Mouse (Mus musculus) midbrain, embryonic 13.5 days (tissue): Measurements from ENCODE around the gene Poc1b. TPM values are rescaled to one million over a fixed set of nuclear protein-coding genes. Genes with fewer than 3 reads are reported as not detected.
A peak's percentile ranks its signal among the peaks of the same experiment; 100 is the strongest.

ENCODE experiments used
- ATAC-seq: fragments of 200-750 bp; cut with Nextera tagmentation; 2 replicates; pipeline ENCODE4 v1.8.0; 2017; ENCODE audit warnings: mild to moderate bottlenecking, moderate TSS enrichment, moderate library complexity
- H3K27ac ChIP-seq: fragments of 300-500 bp; sonication (generic); 2 replicates; pipeline ENCODE4 v1.5.1; 2015; ENCODE audit warnings: inconsistent platforms, mild to moderate bottlenecking, moderate library complexity
- H3K27me3 ChIP-seq: fragments of 300-500 bp; sonication (generic); 2 replicates; pipeline ENCODE4 v1.6.1; 2015; ENCODE audit warnings: mild to moderate bottlenecking, inconsistent platforms
- H3K36me3 ChIP-seq: fragments of 300-500 bp; sonication (generic); 2 replicates; pipeline ENCODE4 v1.6.1; 2015; ENCODE audit warnings: mild to moderate bottlenecking, inconsistent platforms
- H3K4me1 ChIP-seq: fragments of 300-500 bp; sonication (generic); replicated peaks from 2 replicates; pipeline ENCODE4 v1.6.1; 2015; ENCODE audit warnings: inconsistent platforms
- H3K4me2 ChIP-seq: fragments of 300-500 bp; sonication (generic); replicated peaks from 2 replicates; pipeline ENCODE4 v1.6.1; 2015; ENCODE audit warnings: moderate library complexity, mild to moderate bottlenecking, inconsistent platforms
- H3K4me3 ChIP-seq: fragments of 300-500 bp; sonication (generic); replicated peaks from 2 replicates; pipeline ENCODE4 v1.5.1; 2015; ENCODE audit warnings: mild to moderate bottlenecking, inconsistent platforms
- H3K9ac ChIP-seq: fragments of 300-500 bp; sonication (generic); replicated peaks from 2 replicates; pipeline ENCODE4 v1.6.1; 2015; ENCODE audit warnings: mild to moderate bottlenecking, inconsistent platforms
- H3K9me3 ChIP-seq: fragments of 300-500 bp; sonication (generic); 2 replicates; pipeline ENCODE4 v1.6.1; 2016; ENCODE audit warnings: mild to moderate bottlenecking, inconsistent platforms
- WGBS: fragments of 180-500 bp; shearing (Covaris S2); methylation state at CpG from one replicate; pipeline ENCODE4 v1.1.7; 2015; 5-methylcytosine and 5-hydroxymethylcytosine counted together
- polyA plus RNA-seq: library from polyadenylated mRNA; unstranded; fragments of >200 nt; fragmentation: Nextera tagmentation; extraction: Ambion mirVana; gene quantifications from 2 replicates; pipeline ENCODE4 v1.2.1, GENCODE M21; 2015

The Poc1b gene
- polyA plus RNA-seq, 1 experiment from 2014 or later, result 13.7 TPM

GRCm38 (mm10) chr10:99200944-99201343 is 94.1 kb downstream of the Poc1b start:
- H3K36me3 ChIP-seq, result no peaks in the 10 kb centered on the region
- H3K4me1 ChIP-seq, result peaks cover 40% of the 10 kb centered on the region
- ATAC-seq, result no peak
- no peaks in the 10 kb centered on the region for H3K9me3 ChIP-seq
- no peak overlapping the region for H3K4me2 ChIP-seq
- no peaks in the 10 kb centered on the region for H3K27me3 ChIP-seq
- no peak overlapping the region for H3K27ac ChIP-seq
- H3K4me3 ChIP-seq, result no peak overlapping the region
- 78% methylated on average over 5 of the region's 5 CpGs for WGBS
- H3K9ac ChIP-seq, result no peak overlapping the region

DNA sequence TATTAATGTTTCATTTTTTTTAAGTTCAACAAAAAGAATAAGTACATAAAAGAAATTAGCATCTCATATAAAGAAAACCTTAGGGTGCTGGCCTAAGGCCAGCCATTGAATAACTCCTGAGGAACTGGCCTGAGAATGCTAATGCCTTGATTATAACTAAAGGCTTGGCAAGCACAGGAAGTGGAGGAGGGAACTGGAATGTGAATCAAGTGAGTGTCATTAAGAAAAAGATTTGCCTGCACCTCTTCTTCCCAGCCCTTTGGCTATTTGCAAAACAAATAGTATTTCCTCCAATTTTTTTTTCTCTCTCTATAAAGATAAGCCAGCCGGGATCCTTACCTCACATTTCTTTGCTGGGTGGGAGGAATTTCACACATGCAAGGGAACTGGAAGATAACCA is 95.0 kb downstream of the Poc1b start:
- Histone ChIP-seq H3K4me3 (no peak overlapping the region), H3K27ac (no peak overlapping the region), H3K9ac (no peak overlapping the region), H3K36me3 (no peaks in the 10 kb centered on the region), H3K27me3 (no peaks in the 10 kb centered on the region), H3K4me2 (no peak overlapping the region), H3K4me1 (peaks cover 36% of the 10 kb centered on the region), H3K9me3 (no peaks in the 10 kb centered on the region)
- 34% methylated on average over 1 of the region's 1 CpGs for WGBS
- ATAC-seq, result no peak

GRCm38 (mm10) chr10:99202363-99202762 is 95.5 kb downstream of the Poc1b start:
- no peak for ATAC-seq

DNA sequence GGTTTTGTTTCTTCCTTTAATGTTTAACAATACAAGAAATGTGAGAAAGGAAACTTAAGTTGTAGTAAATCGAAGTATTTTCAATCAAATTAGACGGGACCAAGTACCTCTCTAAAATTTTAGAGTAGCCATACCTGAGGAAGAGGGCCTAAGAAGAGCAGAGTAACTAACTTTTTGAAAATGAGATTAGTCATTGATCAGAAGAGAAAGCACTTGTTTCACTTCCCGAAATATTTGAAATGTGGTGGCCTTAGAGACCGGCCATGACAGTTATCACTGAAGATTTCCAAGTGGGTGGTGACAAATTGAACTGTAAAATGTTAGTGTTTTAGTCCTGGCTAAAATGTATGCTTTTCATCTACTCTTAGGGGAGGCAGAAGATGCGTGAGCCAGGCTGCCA is 96.3 kb downstream of the Poc1b start:
- 34% methylated on average over 5 of the region's 5 CpGs for WGBS
- H3K36me3 ChIP-seq, result no peaks in the 10 kb centered on the region
- H3K4me1 ChIP-seq, result peaks cover 27% of the 10 kb centered on the region
- peak overlapping the region; percentile 57 for H3K4me2 ChIP-seq
- H3K9ac ChIP-seq, result peak overlapping the region; percentile 53; the same call in 1 of the 2 replicates
- no peaks in the 10 kb centered on the region for H3K27me3 ChIP-seq
- no peak overlapping the region for H3K27ac ChIP-seq
- no peak for ATAC-seq
- H3K4me3 ChIP-seq, result peak overlapping the region; percentile 34; the same call in 1 of the 2 replicates
- H3K9me3 ChIP-seq, result no peaks in the 10 kb centered on the region

More at GRCm38 (mm10) chr10:99202363-99202762, 95.5 kb downstream of the Poc1b start:
- no peaks in the 10 kb centered on the region for H3K9me3 ChIP-seq
- no peaks in the 10 kb centered on the region for H3K36me3 ChIP-seq
- no peak overlapping the region for H3K27ac ChIP-seq
- H3K9ac ChIP-seq, result no peak overlapping the region
- H3K4me1 ChIP-seq, result peaks cover 30% of the 10 kb centered on the region
- WGBS, result 47% methylated on average over 8 of the region's 8 CpGs
- H3K4me3 ChIP-seq, result no peak overlapping the region
- no peaks in the 10 kb centered on the region for H3K27me3 ChIP-seq
- no peak overlapping the region for H3K4me2 ChIP-seq

- Histone ChIP-seq H3K9ac (peak overlapping the region; percentile 53), H3K27ac (peak overlapping the region; percentile 64), H3K4me3 (peak overlapping the region; percentile 34)
Measured at GRCm38 (mm10) chr10:99203577-99204487, 97.0 kb downstream of the Poc1b start.

GRCm38 (mm10) chr10:99204553-99204952 is 97.7 kb downstream of the Poc1b start:
- peak overlapping the region; percentile 34 for H3K4me3 ChIP-seq
- WGBS, result 4% methylated on average over 11 of the region's 11 CpGs
- 0 out of 2 replicates have a peak, but pooled peaks have one; percentile 15 for ATAC-seq

More at GRCm38 (mm10) chr10:99203577-99204487, 97.0 kb downstream of the Poc1b start:
- peak; percentile 70 for ATAC-seq
- H3K4me2 ChIP-seq, result peak overlapping the region; percentile 57
- H3K4me1 ChIP-seq, result peaks cover 27% of the 10 kb centered on the region
- H3K36me3 ChIP-seq, result no peaks in the 10 kb centered on the region
- WGBS, result under 1% methylated on average over 29 of the region's 29 CpGs
- no peaks in the 10 kb centered on the region for H3K9me3 ChIP-seq
- H3K27me3 ChIP-seq, result no peaks in the 10 kb centered on the region

DNA sequence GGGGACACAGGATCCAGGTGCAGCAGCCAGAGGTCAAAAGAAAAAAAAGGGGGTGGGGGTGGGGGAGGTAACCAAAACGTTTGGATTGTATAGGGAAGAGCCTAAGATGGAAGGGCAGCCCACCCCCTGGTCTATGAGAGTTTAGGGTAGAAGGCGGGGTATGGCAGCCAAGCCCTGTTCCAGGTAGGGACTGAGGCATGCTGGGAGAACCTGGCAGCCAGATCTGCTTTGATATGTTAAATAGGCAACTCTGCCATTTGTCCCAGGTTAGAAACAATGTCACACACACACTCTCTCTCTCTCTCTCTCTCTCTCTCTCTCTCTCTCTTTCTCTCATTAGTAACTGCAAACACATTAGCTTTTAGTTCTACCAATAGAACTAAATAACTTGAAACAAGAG is 100.3 kb downstream of the Poc1b start:
- Histone ChIP-seq H3K9ac (no peak overlapping the region), H3K27me3 (no peaks in the 10 kb centered on the region), H3K4me2 (no peak overlapping the region), H3K4me3 (no peak overlapping the region), H3K36me3 (no peaks in the 10 kb centered on the region), H3K9me3 (no peaks in the 10 kb centered on the region), H3K27ac (no peak overlapping the region), H3K4me1 (peaks cover 22% of the 10 kb centered on the region)
- ATAC-seq, result no peak
- WGBS, result 57% methylated on average over 2 of the region's 2 CpGs

More at GRCm38 (mm10) chr10:99204553-99204952, 97.7 kb downstream of the Poc1b start:
- Histone ChIP-seq H3K4me1 (peaks cover 27% of the 10 kb centered on the region), H3K36me3 (no peaks in the 10 kb centered on the region), H3K27me3 (no peaks in the 10 kb centered on the region), H3K4me2 (peak overlapping the region; percentile 57), H3K27ac (peak overlapping the region; percentile 64; the same call in 1 of the 2 replicates), H3K9ac (peak overlapping the region; percentile 53), H3K9me3 (no peaks in the 10 kb centered on the region)

GRCm38 (mm10) chr10:99209146-99209800 is 102.4 kb downstream of the Poc1b start:
- Histone ChIP-seq H3K27me3 (no peaks in the 10 kb centered on the region), H3K9ac (no peak overlapping the region), H3K27ac (no peak overlapping the region), H3K4me1 (peaks cover 7% of the 10 kb centered on the region), H3K4me2 (no peak overlapping the region), H3K4me3 (no peak overlapping the region), H3K9me3 (no peaks in the 10 kb centered on the region), H3K36me3 (no peaks in the 10 kb centered on the region)
- WGBS, result 85% methylated on average over 13 of the region's 13 CpGs
- ATAC-seq, result no peak

DNA sequence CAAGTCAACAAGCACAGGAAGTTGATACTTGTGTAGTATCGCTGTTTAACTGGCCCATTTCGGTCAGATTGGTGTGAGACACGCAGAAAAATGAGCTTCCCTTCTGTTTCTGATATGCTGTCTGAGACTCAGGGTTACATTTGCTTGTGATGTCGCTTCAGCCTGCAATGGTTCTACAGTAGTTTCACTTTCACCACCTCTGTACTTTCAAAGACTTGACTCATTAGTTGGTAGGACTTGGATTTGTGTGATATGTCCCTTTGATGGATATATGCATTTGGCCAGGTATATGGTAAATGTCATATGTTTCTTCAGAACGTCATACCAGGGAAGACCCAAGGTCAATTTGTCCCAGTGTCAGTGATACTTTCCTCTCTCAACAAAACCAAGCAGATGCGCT is 104.2 kb downstream of the Poc1b start:
- H3K36me3 ChIP-seq, result no peaks in the 10 kb centered on the region
- ATAC-seq, result no peak
- no peak overlapping the region for H3K27ac ChIP-seq
- 91% methylated on average over 6 of the region's 6 CpGs for WGBS
- no peak overlapping the region for H3K9ac ChIP-seq
- no peaks in the 10 kb centered on the region for H3K27me3 ChIP-seq
- H3K4me1 ChIP-seq, result no peaks in the 10 kb centered on the region
- no peak overlapping the region for H3K4me3 ChIP-seq
- H3K9me3 ChIP-seq, result no peaks in the 10 kb centered on the region
- no peak overlapping the region for H3K4me2 ChIP-seq

DNA sequence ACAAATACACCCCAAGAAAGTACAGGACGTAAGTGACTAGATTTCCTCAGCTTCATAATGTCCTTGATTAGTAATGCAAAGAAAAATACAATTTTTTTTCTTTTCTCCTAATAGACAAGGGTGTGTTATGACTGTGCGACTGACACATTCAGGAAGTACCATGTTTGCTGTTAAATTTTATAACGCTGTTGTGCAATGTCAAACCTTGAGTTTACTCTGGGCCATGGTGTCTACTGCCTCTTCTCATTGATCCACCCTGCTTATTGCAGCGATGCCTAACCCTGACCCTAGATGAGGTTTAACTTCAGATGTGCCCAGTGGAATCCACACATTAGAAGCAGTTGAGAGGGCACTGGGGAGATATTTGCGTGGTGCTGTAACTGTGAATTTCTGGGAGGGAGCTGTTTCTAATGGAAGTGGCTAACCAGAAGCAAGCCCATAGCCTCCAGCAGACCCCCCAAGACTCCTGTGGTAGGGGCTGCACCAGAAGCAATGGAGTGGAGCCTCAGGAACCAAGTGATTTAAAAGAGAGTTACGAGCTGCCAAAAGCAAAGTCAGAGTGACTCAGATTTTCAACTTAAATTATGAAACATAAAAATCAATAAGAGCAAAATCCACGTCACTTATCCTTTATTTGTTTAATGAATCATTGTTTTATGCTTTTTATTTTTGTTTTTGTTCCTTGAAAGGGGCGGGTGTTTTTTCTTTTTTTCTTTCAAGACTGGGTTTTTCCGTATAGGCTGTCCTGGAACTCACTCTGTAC is 104.8 kb downstream of the Poc1b start:
- no peaks in the 10 kb centered on the region for H3K9me3 ChIP-seq
- no peak overlapping the region for H3K4me3 ChIP-seq
- H3K36me3 ChIP-seq, result no peaks in the 10 kb centered on the region
- H3K27ac ChIP-seq, result no peak overlapping the region
- no peak overlapping the region for H3K4me2 ChIP-seq
- H3K4me1 ChIP-seq, result no peaks in the 10 kb centered on the region
- no peak for ATAC-seq
- no peaks in the 10 kb centered on the region for H3K27me3 ChIP-seq
- H3K9ac ChIP-seq, result no peak overlapping the region
- 88% methylated on average over 9 of the region's 9 CpGs for WGBS

GRCm38 (mm10) chr10:99214421-99215299 is 107.8 kb downstream of the Poc1b start:
- H3K9me3 ChIP-seq, result no peaks in the 10 kb centered on the region
- no peak overlapping the region for H3K4me2 ChIP-seq
- no peak overlapping the region for H3K9ac ChIP-seq
- H3K4me3 ChIP-seq, result no peak overlapping the region
- no peaks in the 10 kb centered on the region for H3K27me3 ChIP-seq
- H3K4me1 ChIP-seq, result no peaks in the 10 kb centered on the region
- ATAC-seq, result no peak
- no peak overlapping the region for H3K27ac ChIP-seq
- H3K36me3 ChIP-seq, result no peaks in the 10 kb centered on the region
- 88% methylated on average over 15 of the region's 15 CpGs for WGBS
